Mouse (Mus musculus) heart, embryonic 15.5 days (tissue): ENCODE measurements at regions not wholly inside any gene's neighbourhood (a gene's known extent, or its start where the extent isn't known, plus 50 kb on each side); places are given as distances from the start of the nearest gene placed in this dataset.

Experiments used
- ATAC-seq: fragments of 200-750 bp; cut with Nextera tagmentation; replicated peaks from 2 replicates; pipeline ENCODE4 v1.8.0; 2017; ENCODE audit warnings: low read depth, moderate TSS enrichment; ENCODE audit not compliant: insufficient number of reproducible peaks, insufficient read depth, low FRiP score
- H3K27ac ChIP-seq: fragments of 300-500 bp; sonication (generic); 2 replicates; pipeline ENCODE4 v1.5.1; 2015; ENCODE audit warnings: mild to moderate bottlenecking, inconsistent platforms
- H3K27me3 ChIP-seq: fragments of 300-500 bp; sonication (generic); 2 replicates; pipeline ENCODE4 v1.6.1; 2015; ENCODE audit warnings: inconsistent platforms
- H3K36me3 ChIP-seq: fragments of 300-500 bp; sonication (generic); 2 replicates; pipeline ENCODE4 v1.6.1; 2015; ENCODE audit warnings: mild to moderate bottlenecking, inconsistent platforms
- H3K4me1 ChIP-seq: fragments of 300-500 bp; sonication (generic); replicated peaks from 2 replicates; pipeline ENCODE4 v1.6.1; 2015; ENCODE audit warnings: inconsistent platforms
- H3K4me2 ChIP-seq: fragments of 300-500 bp; sonication (generic); 2 replicates; pipeline ENCODE4 v1.6.1; 2015; ENCODE audit warnings: inconsistent platforms, mild to moderate bottlenecking, moderate library complexity
- H3K4me3 ChIP-seq: fragments of 300-500 bp; sonication (generic); 2 replicates; pipeline ENCODE4 v1.5.1; 2015; ENCODE audit warnings: mild to moderate bottlenecking, inconsistent platforms
- H3K9ac ChIP-seq: fragments of 300-500 bp; sonication (generic); 2 replicates; pipeline ENCODE4 v1.6.1; 2015; ENCODE audit warnings: mild to moderate bottlenecking, inconsistent platforms
- H3K9me3 ChIP-seq: fragments of 300-500 bp; sonication (generic); replicated peaks from 2 replicates; pipeline ENCODE4 v1.6.1; 2016; ENCODE audit warnings: inconsistent platforms
- whole genome bisulfite sequencing: fragments of 180-500 bp; shearing (Covaris S2); methylation state at CpG from one replicate; pipeline ENCODE4 v1.1.7; 2015; ENCODE audit warnings: mixed read lengths; 5-methylcytosine and 5-hydroxymethylcytosine counted together

DNA sequence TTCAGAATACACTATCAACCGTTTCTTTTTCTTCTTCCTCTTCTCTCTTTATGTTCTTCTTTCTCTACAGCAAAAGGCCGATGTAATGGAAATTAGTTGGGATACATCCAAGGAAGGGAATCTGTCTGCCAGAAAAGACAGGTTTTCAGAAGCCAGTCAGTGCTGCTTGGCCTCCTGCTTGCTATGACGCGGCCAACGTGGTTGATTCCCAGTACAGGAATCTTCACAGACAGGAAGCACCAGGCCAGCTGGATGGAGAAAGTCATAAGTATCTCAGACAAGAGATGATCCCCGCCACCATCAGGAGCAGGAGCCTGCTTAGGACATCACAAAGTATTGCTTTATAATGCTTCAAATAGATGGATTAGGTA is 199.8 kb downstream of the Wdr11 start:
- Histone ChIP-seq H3K9me3 (no peaks in the 10 kb centered on the region), H3K27ac (peak overlapping the region; percentile 47; the same call in 1 of the 2 replicates), H3K4me2 (no peak overlapping the region), H3K4me3 (no peak overlapping the region), H3K27me3 (no peaks in the 10 kb centered on the region), H3K4me1 (peaks cover 22% of the 10 kb centered on the region), H3K36me3 (no peaks in the 10 kb centered on the region), H3K9ac (no peak overlapping the region)
- 52% methylated on average over 6 of the region's 6 CpGs for WGBS
- ATAC-seq, result no peak

DNA sequence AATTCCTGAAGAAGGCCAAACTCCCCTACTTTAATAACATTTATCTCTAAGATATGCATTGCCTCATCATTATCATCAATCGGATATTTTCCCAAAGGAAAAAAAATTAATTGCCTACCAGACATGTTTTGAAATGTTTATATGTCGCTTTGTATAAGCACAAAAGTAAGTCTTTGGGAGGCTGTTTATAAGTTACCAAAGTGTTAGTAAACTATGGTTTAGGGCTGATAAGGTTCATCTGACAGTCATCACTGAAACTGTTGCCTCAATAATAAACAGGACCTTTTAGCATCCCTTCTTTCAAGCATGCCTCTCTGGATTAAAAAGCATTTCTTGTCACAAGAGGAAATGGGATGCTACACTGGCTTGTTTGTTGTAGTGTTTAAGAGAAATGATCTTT is 202.1 kb downstream of the Wdr11 start:
- Histone ChIP-seq H3K27me3 (no peaks in the 10 kb centered on the region), H3K4me3 (no peak overlapping the region), H3K4me2 (no peak overlapping the region), H3K36me3 (no peaks in the 10 kb centered on the region), H3K9ac (no peak overlapping the region), H3K9me3 (no peaks in the 10 kb centered on the region), H3K27ac (no peak overlapping the region), H3K4me1 (peaks cover 16% of the 10 kb centered on the region; the same call in 1 of the 2 replicates)
- WGBS, result 72% methylated on average over 2 of the region's 2 CpGs
- ATAC-seq, result no peak

DNA sequence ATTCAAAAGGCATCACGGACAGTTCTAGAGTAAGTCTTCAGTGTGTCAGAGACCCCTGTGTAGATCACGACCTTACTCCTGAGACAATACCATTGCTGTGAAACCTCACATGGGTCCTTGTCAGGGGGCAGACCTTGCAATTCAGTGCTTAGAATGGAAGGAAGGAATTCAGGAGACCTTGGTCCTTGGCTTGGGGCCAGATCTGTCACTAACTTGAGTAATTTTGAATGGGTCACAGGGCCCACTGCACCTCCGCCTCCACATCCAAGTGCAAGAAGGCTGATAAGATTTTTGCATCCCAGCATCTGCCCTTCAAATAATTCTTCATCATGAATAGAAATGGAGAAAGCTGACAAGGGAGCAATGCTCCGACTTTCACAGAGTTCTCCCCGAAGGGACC is 202.6 kb downstream of the Wdr11 start:
- Histone ChIP-seq H3K4me1 (peaks cover 16% of the 10 kb centered on the region; the same call in 1 of the 2 replicates), H3K4me2 (no peak overlapping the region), H3K27ac (no peak overlapping the region), H3K4me3 (no peak overlapping the region), H3K9me3 (no peaks in the 10 kb centered on the region), H3K36me3 (no peaks in the 10 kb centered on the region), H3K27me3 (no peaks in the 10 kb centered on the region), H3K9ac (no peak overlapping the region)
- 46% methylated on average over 5 of the region's 5 CpGs for WGBS
- no peak for ATAC-seq

DNA sequence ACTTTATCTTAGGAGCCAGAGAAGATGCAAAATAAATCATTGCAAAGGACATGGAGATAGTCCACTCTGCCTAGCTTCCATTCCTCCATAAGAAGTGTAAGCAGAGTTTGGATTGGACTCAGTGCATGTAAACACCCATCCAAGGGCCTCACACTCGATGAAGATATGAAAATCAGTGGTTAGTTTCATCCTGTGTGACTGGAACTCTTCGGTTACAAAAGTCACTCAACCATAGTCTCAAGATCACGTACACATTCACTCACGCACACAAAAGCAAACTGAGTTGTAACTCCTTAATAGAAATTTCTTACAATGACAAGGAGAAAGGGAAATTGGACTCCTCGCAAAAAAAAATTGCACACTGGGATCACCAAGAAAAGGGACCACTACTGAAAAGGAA is 206.9 kb downstream of the Wdr11 start:
- Histone ChIP-seq H3K4me1 (peaks cover 29% of the 10 kb centered on the region), H3K4me2 (no peak overlapping the region), H3K9me3 (no peaks in the 10 kb centered on the region), H3K27me3 (no peaks in the 10 kb centered on the region), H3K27ac (no peak overlapping the region; the same call in 1 of the 2 replicates), H3K9ac (no peak overlapping the region), H3K36me3 (no peaks in the 10 kb centered on the region), H3K4me3 (no peak overlapping the region)
- 78% methylated on average over 5 of the region's 5 CpGs for WGBS
- no peak for ATAC-seq

DNA sequence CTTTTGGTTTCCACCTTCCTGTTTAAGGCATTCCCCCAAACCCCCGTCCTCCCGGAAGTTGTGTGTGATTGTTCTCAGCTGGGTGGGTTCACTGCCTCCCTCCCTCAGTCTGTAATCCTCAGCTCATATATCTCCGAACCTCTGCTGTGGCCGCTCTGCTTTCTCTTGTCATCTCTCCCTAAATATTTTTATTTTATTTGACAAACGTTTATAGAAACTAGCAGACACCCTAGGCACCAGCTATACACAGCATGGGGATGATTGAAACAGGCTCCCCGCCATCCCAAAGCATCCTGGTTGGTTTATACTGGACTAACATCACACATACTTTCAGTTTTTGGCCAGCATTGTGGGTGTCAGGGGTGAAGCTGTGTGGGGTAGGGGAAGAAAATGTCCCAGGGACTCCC is 208.8 kb downstream of the Wdr11 start:
- H3K4me2 ChIP-seq, result no peak overlapping the region
- H3K9me3 ChIP-seq, result no peaks in the 10 kb centered on the region
- no peak overlapping the region for H3K27ac ChIP-seq
- ATAC-seq, result no peak
- WGBS, result 53% methylated on average over 6 of the region's 6 CpGs
- peaks cover 24% of the 10 kb centered on the region for H3K4me1 ChIP-seq
- no peaks in the 10 kb centered on the region for H3K27me3 ChIP-seq
- no peak overlapping the region for H3K4me3 ChIP-seq
- H3K36me3 ChIP-seq, result no peaks in the 10 kb centered on the region
- H3K9ac ChIP-seq, result no peak overlapping the region

DNA sequence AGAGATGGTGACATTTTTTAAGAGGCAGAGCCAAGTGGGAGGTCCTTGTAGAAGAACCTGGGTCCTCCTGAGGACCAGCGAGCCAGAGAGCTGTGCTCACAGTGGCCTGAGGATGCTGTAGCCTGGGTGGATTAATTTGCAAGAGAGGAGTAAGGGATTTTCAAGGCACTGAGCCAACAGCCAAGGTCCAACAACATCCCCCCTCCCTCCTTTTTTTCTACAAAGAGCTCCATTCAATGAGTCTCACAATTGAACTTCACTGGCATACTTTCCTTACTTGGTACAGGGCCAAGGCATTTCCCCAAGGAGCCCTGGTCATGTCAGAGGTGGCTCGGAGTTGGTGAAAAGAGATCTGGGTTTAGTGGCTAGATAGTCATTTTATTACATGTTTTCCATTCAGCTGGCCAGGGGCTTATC is 209.8 kb downstream of the Wdr11 start:
- Histone ChIP-seq H3K9me3 (no peaks in the 10 kb centered on the region), H3K4me2 (no peak overlapping the region), H3K27ac (peak overlapping the region; percentile 42), H3K9ac (no peak overlapping the region), H3K27me3 (no peaks in the 10 kb centered on the region), H3K36me3 (no peaks in the 10 kb centered on the region), H3K4me3 (no peak overlapping the region), H3K4me1 (peaks cover 24% of the 10 kb centered on the region)
- WGBS, result 40% methylated on average over 2 of the region's 2 CpGs
- peak; percentile 58 for ATAC-seq

DNA sequence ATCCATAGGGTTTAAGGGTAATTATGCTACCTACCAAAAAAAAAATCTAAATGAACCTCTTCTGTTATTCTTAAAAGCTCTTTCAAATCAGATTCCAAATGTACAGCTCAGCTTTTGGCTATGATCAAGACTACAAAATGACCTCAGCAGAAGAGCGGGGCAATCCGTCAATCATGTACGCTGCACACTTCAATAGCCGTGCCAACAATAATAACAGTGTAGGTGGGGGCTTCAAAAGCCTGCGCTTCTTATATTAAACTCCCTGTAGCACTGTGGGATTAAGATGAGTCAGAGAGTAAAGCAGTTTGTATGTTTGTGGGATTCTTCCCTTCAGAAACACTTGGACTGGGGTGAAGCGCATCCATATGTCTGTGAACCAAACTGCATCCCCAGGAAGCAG is 210.5 kb downstream of the Wdr11 start:
- 48% methylated on average over 6 of the region's 6 CpGs for WGBS

DNA sequence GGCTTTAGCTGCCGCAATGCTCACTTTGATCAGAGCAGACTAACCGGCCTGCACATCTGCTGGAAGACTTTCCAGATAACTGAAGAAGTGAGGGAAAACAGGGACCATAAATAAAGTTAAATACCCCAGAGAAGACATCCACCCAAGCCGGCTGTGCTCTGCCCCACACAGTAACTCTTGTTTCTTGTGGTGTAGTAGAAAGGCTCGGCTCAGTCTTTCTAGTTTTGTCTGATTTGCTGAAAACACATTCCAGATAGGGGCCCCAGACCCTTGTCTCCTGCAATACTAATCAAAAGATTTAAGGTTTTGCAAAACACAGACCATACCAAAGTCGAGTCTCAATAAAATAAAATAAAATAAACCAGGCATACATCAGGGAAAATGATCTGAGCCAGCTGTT is 213.7 kb downstream of the Wdr11 start:
- no peak overlapping the region for H3K9ac ChIP-seq
- H3K4me1 ChIP-seq, result peaks cover 21% of the 10 kb centered on the region
- no peak overlapping the region for H3K4me2 ChIP-seq
- H3K36me3 ChIP-seq, result no peaks in the 10 kb centered on the region
- no peaks in the 10 kb centered on the region for H3K27me3 ChIP-seq
- H3K4me3 ChIP-seq, result no peak overlapping the region
- H3K27ac ChIP-seq, result no peak overlapping the region
- ATAC-seq, result no peak
- 62% methylated on average over 5 of the region's 5 CpGs for WGBS
- no peaks in the 10 kb centered on the region for H3K9me3 ChIP-seq

More for the DNA sequence above, 210.5 kb downstream of the Wdr11 start:
- peaks cover 24% of the 10 kb centered on the region for H3K4me1 ChIP-seq
- no peak overlapping the region for H3K9ac ChIP-seq
- no peak overlapping the region for H3K4me2 ChIP-seq
- no peak overlapping the region for H3K4me3 ChIP-seq
- H3K9me3 ChIP-seq, result no peaks in the 10 kb centered on the region
- no peaks in the 10 kb centered on the region for H3K36me3 ChIP-seq
- ATAC-seq, result no peak
- peak overlapping the region; percentile 42 for H3K27ac ChIP-seq
- H3K27me3 ChIP-seq, result no peaks in the 10 kb centered on the region

DNA sequence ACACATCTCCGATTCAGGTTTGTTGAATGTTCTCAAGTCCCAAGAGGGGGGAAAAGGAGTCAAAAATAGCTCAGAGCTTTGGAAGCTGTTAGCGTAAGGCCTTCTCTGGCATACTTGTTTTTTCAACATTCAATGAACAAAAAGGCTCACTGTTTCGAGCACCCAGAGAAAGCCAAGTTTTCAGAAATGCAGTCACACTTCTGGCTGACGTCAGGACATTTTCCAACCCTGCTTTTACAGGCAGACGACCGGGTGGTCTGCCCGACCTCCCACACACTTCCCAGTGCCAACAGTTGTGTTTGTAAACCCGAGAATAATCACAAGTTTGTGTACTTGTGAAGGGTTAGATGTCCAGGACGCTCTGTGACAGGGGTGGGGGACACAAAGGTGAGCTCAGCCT is 218.5 kb downstream of the Wdr11 start:
- H3K27me3 ChIP-seq, result no peaks in the 10 kb centered on the region
- H3K36me3 ChIP-seq, result no peaks in the 10 kb centered on the region
- peaks cover 4% of the 10 kb centered on the region; the same call in 1 of the 2 replicates for H3K4me1 ChIP-seq
- no peaks in the 10 kb centered on the region for H3K9me3 ChIP-seq
- H3K4me3 ChIP-seq, result no peak overlapping the region
- no peak overlapping the region for H3K9ac ChIP-seq
- H3K4me2 ChIP-seq, result no peak overlapping the region
- WGBS, result 46% methylated on average over 9 of the region's 9 CpGs
- H3K27ac ChIP-seq, result peak overlapping the region; percentile 40; the same call in 1 of the 2 replicates
- ATAC-seq, result no peak; the same call in 1 of the 2 replicates

DNA sequence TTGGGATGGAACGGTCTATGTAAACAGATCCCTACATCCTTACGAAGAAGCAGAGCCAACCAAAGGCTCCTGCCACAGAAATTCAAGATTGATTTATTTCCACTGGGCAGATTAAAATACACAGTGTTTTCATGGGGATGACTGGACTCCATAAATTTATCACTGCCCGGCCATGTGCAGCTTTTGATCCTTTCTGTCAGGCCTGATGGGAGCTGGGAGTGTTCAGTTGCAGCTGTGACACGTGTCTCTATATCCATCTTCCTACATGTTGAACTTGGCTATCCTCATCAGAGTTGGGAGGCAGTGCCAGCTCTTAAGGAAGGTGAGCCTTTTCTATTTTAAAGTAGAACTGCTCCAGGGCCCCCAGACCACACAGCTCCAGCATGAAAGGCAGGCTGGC is 218.9 kb downstream of the Wdr11 start:
- H3K4me3 ChIP-seq, result no peak overlapping the region
- no peaks in the 10 kb centered on the region for H3K36me3 ChIP-seq
- ATAC-seq, result no peak
- no peaks in the 10 kb centered on the region for H3K9me3 ChIP-seq
- 57% methylated on average over 4 of the region's 4 CpGs for WGBS
- no peak overlapping the region for H3K9ac ChIP-seq
- peak overlapping the region; percentile 42; the same call in 1 of the 2 replicates for H3K27ac ChIP-seq
- no peak overlapping the region for H3K4me2 ChIP-seq
- peaks cover 4% of the 10 kb centered on the region; the same call in 1 of the 2 replicates for H3K4me1 ChIP-seq
- no peaks in the 10 kb centered on the region for H3K27me3 ChIP-seq

DNA sequence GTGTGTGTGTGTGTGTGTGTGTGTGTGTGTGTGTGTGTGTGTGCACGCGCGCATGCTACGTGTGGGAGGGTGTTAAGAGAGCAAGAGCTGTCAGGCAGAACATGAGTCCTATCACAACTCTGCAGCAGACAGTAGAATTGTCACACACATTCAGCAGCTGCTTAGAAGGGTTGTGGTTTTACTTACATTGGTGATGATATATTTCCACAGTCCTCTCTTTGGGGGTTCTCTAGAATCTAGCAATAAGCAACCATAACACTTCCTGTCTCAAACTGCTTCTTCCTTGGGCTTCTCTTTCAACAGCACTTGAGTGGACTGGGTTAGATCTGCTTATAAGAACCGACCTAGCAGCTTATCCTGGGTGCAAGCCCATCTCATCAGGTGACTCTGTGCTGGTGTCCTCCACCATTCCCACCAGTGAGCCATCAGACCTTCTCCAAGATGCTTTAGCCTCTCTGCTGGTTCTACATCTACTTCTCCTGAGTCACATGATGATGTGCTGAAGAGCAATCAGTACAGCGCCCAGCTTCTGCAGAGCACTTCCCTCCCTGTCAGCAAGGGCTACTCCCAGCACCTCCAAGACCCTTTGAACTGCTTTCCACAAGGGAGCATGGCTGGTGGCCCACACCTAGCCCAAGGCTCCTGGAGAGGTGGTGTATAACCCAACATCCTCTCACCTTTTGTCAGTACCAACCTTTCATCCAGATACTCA is 222.6 kb downstream of the Wdr11 start:
- H3K4me1 ChIP-seq, result peaks cover 4% of the 10 kb centered on the region; the same call in 1 of the 2 replicates
- no peak overlapping the region for H3K27ac ChIP-seq
- H3K9me3 ChIP-seq, result no peaks in the 10 kb centered on the region
- no peak for ATAC-seq
- H3K36me3 ChIP-seq, result no peaks in the 10 kb centered on the region
- H3K27me3 ChIP-seq, result no peaks in the 10 kb centered on the region
- no peak overlapping the region for H3K9ac ChIP-seq
- 71% methylated on average over 6 of the region's 6 CpGs for WGBS
- H3K4me3 ChIP-seq, result no peak overlapping the region
- no peak overlapping the region for H3K4me2 ChIP-seq

DNA sequence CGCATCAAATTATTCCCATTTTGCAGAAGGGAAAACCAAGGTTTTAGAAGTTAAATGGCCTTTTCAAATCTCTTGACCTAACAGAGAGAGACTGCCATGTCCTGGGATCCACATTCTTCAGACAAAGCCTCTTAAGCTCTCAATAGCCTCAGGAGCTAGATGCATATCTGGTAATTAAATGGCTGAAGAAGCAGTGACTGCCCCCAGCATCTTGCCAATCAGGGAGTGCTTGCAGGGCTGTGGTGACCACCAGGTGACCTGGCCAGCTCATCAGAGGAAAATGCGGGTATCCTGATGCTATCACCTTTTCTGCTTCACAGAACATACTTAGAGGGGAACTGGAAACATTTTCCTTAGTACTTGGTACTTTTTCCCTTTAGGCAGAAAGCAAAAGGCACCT is 227.2 kb downstream of the Wdr11 start:
- Histone ChIP-seq H3K27ac (no peak overlapping the region), H3K4me3 (no peak overlapping the region), H3K36me3 (no peaks in the 10 kb centered on the region), H3K27me3 (0 out of 2 replicates have a peak, but pooled peaks cover 2% of the 10 kb centered on the region), H3K9ac (no peak overlapping the region), H3K4me2 (no peak overlapping the region), H3K9me3 (no peaks in the 10 kb centered on the region), H3K4me1 (peaks cover 8% of the 10 kb centered on the region; the same call in 1 of the 2 replicates)
- 77% methylated on average over 2 of the region's 2 CpGs for WGBS
- no peak for ATAC-seq
